Mouse (Mus musculus): ENCODE results near the gene Dars2. TPM values are rescaled to one million over a fixed set of nuclear protein-coding genes. Genes with fewer than 3 reads are reported as not detected.

Gene Dars2
- total RNA-seq, 2 experiments from 2014 or later: 22.1 to 22.3 TPM

Other genes with a start within 250 kb of the Dars2 start
- gene Rc3h1, start 164.2 kb downstream of the Dars2 start, total RNA-seq (2021): 10 to 100 TPM; 39.5 to 49.1 TPM
- under 1 TPM; 0.26 to 0.34 TPM for gene Serpinc1, start 92.1 kb downstream of the Dars2 start, total RNA-seq (2021)
- gene Zbtb37, start 35.8 kb downstream of the Dars2 start, total RNA-seq (2021): 10 to 100 TPM; 10.3 to 12.0 TPM
- 1 to 10 TPM in 1 of 2 experiments, under 1 TPM in 1; 0.94 to 1.1 TPM for gene Cenpl, start 55 bp upstream of the Dars2 start, total RNA-seq (2021)
- gene Klhl20, start 60.9 kb upstream of the Dars2 start, total RNA-seq (2021): 10 to 100 TPM; 11.4 to 11.5 TPM
- gene Ankrd45, start 72.0 kb upstream of the Dars2 start, total RNA-seq (2021): 1 to 10 TPM; 1.4 to 1.8 TPM
- not detected for gene Tex50, start 88.7 kb upstream of the Dars2 start, total RNA-seq (2021)
- 100 to 1,000 TPM; 265 to 283 TPM for gene Prdx6, start 180.6 kb upstream of the Dars2 start, total RNA-seq (2021)

All from heart, postnatal 25 days (tissue).